Mouse (Mus musculus) adrenal gland, postnatal 36 days (tissue): ENCODE results near the gene Kank3. TPM values are rescaled to one million over a fixed set of nuclear protein-coding genes. Genes with fewer than 3 reads are reported as not detected.
A peak's percentile ranks its signal among the peaks of the same experiment; 100 is the strongest.
"Not testable (repeated sequence)": the region's sequence is repeated elsewhere in the genome, so short reads cannot be mapped to it uniquely, and the experiment has no call there.

ENCODE experiments used
- DNase-seq, 2 experiments: peaks; one replicate each; pipeline ENCODE4 v3.0.0; 2021; ENCODE audit warnings: mixed read lengths in 1 of 2
- total RNA-seq, 2 experiments: library from RNA; stranded (reverse); gene quantifications; 2 replicates each; pipeline ENCODE4 v1.2.3; 2021

Kank3 gene
- total RNA-seq, 2 experiments from 2014 or later, result 72.2 to 90.5 TPM

DNA sequence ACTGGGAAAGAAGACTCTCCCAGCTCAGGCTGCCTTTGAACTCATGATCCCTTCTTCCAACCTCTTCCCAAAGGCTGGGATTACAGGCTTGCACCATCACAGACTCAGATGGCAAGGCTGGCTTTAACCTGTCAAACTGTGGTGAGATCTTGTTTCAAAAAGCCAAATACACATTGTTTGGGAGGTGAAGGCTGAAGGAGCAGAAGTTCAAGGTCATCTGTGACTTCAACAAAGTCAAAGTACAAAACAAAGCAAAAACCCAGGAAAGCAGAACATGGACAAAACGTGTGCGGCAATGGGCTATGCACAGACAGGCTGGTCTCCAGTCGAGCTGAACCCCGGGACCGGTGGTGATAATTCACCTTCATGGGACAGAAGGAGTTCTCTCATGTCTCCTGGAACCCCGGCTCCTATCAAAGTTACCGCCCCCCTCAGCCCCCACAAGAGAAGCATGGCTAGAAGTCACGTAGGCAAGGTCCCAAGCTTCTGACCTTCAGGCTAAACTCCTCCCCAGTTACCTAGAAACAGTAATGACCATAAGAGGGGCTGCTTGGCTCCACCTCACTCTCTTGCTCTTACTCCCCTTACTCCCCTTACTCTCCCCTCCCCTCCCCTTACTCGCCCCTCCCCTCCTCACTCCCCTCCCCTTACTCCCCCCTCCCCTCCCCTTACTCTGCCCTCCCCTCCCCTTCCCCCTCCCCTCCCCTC, 3.0 kb upstream of the Kank3 start:
- DNase-seq, result no peak

DNA sequence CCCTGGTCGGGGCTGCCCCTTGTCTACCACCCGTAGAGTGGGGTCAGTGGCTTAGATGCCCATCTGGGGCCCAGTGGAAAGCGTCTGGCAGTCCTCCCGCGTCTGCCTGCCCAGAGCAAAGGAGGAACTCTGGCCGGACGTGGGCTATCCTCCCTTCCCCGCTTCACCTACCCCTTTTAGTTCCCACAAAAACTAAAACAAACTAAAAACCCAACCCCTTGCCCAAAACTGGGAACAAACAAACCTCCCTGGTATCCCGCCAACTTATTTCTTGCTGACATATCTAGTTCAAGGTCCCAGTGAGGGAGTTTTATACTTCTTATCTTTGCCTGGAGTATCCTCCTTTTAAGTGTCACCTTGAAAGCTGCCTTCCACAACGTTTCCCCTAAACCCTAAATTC, 2.1 kb upstream of the Kank3 start:
- peak; percentile 35 to 62 for DNase-seq

DNA sequence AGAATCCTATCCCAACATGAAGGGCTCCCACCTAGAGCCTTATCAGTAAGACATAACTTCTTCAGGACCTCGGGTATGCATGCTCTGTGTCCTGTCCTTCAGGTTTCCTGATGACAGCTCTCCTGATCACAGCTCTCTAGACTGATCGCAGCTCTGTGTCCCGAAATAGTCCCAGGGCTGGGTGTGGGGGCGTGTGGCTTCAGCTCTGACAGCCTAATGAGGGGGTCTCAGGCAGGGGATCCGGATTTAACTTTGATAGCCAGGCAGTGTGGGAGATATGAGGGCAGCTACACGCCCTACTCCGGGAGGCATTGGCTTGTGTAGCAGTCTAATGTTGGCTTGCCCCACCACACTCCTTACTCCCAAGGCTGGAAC, 810 bp downstream of the Kank3 start:
- peak in 1 of 2 experiments; percentile 40 for DNase-seq

DNA sequence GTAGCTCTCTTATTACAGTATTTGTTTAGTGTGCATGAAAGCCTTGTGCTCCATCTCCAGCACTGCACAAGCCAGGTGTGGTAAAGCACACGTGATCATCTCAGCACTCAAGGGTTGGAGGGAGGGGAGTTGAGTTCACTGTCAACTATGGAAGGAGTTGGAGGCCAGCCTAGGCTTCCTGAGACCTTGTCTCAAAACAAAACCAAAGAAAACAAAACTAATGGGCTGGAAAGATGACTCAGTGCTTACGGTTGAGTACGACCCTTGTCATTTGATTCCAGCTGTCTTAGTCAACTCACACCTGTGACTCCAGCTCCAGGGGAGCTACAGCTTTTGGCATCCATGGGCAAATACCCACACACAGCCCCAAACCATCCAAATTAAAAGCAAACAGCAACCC, 2.2 kb downstream of the Kank3 start:
- DNase-seq, result no peak

DNA sequence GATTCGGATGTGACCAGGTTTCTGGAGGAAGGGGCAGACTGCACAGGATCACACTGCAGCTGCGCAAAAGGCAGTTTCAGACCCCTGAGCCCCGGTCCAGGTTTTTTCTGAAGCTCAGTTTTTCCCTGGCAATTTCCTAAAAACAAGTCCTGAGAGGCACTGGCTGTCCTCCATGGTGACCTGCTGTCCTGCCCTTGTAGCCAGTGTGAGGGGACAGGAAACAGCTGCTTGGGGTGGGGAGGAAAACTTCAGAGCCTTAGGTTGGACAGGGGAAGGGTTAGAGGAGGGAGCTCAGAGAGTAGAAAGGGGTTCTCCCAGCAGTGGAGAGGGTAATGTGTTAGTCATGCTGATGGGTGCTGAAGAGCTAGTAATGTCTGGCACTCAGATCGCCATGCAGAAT, 2.7 kb downstream of the Kank3 start:
- DNase-seq, result peak; percentile 52 to 60

DNA sequence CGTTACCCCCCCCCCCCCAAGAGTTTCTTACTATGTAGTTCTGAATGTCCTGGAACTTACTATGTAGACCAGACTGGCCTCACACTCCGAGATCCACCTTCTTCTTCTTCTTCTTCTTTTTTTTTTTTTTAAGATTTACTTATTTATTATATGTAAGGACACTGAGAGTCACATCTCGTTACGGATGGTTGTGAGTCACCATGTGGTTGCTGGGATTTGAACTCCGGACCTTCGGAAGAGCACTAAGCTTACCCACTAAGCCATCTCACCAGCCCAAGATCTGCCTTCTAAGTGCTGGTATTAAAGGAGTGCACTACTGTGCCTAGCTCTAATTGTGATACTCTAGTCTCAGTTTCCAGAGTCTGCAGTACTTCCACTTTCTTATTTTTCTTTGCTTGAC, 5.1 kb downstream of the Kank3 start:
- DNase-seq, result no peak

DNA sequence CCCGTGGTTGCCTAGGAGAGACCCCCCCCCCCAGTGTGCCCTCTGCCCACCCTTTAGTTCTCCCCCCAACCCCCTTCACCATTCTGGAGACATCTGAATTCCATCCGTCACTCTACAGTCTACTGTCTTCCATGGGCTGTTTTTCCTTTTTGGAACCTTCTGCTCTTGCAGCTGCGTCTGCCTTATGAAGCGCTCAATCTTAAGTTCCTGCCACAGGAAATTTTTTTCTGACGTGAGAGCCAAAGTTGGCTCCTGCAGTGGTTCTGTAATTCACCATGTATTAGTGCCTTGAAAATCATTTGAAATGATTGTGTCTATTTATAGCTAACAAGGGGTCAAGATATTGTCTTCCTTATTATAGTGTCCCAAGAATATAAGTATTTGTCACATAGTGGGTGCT, 6.3 kb downstream of the Kank3 start:
- DNase-seq, result no peak

DNA sequence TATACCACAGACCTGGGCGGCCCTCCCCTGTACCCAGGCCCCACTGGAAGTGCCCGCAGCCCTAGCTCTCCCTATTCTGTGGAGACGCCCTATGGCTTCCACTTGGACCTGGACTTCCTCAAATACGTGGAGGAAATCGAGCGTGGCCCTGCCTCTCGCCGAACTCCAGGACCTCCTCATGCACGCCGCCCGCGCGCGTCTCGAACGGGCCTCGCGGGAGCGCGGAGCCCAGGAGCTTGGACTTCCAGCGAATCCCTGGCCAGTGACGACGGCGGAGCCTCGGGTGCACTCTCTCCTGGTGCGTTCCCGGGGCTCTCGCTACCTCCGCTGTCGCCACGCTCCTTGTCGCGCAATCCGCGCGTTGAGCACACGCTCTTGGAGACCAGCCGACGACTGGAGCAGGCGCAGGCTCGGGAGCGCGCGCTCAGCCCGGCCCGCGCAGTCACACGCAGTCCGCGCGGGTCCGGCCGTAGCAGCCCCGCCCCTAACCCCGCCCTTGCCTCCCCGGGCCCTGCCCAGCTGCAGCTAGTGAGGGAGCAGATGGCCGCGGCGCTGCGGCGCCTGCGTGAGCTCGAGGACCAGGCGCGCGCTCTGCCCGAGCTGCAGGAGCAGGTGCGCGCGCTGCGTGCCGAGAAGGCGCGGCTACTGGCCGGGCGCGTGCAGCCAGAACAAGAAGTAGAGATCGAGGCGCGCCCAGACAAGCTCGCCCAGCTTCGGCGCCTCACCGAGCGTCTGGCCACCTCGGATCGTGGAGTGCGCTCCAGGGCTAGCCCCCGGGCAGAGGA, 7.1 kb downstream of the Kank3 start:
- peak; percentile 92 to 95 for DNase-seq

DNA sequence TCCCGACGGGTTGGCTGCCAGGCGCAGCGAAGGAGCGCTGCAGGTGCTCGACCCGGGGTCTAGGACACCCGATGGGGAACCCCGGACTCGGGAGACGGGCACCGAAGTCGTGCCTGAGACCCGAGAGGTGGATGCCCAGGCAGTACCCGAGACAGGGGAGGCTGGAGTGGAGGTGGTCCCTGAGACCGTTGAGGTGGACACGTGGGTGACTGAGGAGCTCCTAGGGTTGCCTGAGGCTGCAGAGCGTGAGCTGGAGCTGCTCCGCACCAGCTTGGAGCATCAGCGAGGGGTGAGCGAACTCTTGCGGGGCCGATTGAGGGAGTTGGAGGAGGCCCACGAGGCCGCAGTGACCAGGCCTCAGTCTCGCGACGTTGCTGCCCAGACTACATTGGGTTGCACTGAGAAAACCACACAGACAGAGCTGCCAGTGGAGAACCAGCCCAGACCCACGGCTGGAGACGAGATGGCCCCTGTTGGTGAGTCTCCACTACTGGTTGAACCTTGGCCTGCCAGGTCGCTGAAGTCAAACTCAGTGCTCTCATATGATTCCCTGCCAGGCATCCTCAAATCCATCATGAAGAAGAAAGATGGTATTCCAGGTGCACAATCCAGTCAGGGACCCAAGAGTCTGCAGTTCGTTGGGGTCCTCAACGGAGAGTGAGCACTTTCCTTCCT, 7.8 kb downstream of the Kank3 start:
- no peak for DNase-seq

DNA sequence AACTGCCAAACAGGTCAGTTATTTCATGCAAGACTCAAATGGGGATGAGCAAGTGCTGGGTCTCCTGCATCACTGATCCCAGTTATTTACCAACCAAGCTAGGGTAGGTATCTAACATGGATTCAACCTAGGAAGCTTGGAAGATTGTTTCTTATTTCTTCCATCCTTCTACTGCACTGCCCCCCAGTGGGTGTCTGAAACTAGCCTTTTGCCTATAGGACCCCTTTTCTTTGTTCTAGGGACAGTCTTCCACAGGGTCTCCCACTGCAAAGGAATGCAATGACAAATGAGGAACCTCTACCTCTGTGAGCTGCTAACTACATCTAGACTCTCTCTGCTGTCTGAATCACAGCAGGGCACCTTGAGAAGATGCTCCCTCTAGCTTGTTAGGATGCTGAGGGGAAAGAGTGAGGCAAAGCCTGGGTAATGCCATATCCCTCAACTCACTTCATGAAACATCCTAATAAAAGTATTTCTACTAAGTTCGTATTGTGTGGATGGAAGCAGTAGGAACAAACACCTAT, 12.2 kb downstream of the Kank3 start:
- DNase-seq, result no peak

DNA sequence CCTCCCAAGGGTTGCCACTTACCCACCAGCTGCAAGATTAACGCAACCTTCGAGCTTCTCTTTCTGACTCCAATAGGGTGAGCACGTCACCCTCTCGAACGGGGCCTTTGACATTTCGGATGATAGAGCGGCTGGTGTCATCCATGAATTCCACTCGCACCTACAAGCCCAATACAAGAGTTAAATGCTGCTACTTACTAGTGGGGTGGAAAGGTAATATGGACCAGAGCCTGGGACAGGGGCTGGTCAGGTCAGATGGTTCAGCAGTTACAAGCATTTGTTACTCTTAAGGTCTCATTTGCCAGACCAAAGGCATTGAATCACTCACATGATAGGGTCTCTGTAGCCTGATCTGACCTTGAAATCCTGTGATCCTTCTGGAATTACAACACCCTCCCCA, 12.9 kb downstream of the Kank3 start:
- DNase-seq, result not testable (repeated sequence)

DNA sequence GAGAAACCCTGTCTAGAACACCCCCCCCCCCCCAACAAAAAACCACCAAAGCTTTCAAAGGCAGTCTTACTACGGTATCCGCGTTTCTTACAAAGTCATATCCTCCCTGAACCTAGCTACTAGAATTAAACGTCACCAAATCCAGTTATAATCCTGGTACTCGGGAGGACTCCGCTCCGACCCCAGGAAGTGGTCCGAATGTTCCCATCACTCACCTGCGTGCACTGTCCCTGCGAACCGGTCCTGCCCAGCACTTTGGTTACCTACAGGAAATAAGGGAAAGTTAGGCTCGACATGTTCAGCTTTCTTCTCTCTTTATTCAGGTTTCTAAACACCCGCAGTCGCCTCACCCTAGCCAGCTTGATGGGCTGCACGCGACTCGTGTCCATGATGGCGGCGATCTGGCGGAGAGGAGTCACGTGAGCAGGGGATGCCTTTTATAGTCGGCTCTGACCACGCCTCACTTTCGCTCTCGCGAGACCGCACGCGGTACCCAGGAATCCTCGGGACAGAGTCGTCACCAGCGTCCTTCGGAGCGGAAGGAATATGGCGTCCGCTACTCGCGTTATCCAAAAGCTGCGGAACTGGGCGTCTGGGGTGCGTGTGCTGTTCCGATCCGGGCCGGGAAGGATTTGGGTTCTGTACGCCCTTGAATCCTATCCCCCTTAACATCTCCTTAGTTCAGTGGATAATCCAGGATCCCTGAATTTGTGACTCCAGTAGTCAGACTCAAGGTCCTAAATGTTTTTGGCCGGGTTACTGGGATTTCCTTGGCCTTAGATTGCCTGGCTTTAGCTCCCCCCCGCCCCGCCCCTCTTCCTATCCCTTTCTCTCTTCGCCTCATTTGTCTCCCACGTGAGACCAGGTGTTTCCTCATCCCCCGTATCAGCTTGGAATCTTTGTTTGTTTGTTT, 14.0 kb downstream of the Kank3 start, which contains the start of the genes Rps28 and Ndufa7:
Gene Rps28 (minus strand): TSS at position 479 of the 913 bp plus-strand sequence.
Gene Ndufa7 (plus strand): TSS at position 489 of the 913 bp plus-strand sequence.
- DNase-seq, result peak; percentile 95 to 98

DNA sequence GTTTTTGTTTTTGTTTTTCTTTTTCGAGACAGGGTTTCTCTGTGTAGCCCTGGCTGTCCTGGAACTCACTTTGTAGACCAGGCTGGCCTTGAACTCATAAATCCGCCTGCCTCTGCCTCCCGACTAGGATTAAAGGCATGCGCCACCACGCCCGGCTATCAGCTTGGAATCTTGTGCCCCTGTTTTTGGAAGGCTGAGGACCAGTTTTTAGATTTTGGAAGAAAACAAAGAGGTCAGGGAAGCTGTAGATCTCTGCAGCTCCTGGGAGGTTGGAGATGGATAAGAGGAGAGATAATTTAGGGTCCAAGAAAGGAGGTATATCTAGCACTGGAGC, 14.6 kb downstream of the Kank3 start:
- not testable (repeated sequence) for DNase-seq

DNA sequence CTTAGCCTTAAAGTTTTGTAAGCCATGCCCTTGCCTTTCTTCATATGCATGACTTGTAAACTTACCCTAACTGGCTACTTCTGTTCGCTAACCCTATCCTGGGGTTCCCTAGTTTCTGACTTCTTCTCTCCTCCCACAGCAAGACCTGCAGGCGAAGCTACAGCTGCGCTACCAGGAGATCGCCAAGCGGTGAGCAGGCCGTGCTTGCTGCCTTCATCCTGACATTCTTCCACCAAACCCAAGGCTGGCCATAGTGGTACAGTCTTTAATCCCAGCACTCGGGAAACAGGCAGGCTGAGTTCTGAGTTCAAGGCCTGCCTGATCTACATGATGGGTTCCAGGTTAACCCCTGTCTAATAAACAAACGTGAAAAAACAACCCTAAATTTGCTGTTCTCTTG, 15.1 kb downstream of the Kank3 start:
- DNase-seq, result no peak

DNA sequence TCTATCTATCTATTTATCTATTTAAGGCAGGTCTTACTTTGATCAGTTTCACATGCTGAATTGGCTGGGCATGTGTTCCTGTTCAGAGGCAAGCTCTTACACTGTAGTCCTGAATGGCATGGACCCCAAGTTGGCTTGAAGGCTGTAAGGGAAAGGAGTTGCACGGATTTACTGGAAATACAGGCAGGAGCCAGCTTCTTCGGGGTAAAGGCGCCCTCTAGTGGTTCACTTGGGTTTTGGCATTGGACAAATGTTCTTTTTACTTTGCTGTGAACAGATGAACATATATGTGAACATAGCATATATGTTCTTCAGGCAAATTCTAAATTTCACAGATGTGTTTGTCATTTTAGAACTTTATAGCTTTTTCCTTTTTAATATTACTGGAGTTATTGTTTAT, 16.5 kb downstream of the Kank3 start:
- peak; percentile 76 to 77 for DNase-seq

DNA sequence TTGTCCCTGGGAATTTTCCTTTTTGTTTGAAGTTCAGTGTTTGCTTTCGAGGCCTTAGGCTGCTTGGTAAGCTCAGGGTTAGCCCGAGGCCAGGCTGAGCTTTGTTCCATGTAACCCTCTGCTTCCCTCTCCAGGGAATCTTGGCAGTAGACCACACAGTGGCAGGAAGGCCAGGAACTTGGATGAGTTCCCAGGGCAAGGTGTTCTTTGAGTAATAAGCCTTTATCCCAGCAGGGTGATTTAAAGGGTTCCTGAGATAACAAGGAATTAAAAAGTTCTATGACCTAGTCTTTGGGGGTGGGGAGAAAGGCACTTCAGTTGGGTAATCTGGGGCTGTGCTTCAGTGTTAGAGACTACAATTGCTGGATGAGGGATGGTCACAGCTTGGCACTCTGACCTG, 18.6 kb downstream of the Kank3 start:
- DNase-seq, result peak; percentile 84 to 85

DNA sequence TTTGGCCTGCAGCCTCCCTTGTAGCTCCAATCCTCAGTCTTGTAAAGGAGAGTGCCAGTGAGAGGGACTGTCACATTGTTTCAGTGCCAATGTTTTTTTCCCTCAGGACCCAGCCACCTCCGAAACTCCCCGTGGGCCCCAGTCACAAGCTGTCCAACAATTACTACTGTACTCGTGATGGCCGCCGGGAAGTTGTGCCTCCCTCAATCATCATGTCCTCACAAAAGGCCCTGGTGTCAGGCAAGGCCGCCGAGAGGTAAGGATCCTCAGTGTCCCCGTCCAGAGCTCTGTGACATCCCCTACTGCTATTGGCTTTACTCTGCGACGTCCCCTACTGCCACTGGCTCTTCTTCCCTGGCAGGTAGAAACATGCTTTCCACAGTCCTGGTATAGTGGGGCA, 19.2 kb downstream of the Kank3 start:
- no peak for DNase-seq

DNA sequence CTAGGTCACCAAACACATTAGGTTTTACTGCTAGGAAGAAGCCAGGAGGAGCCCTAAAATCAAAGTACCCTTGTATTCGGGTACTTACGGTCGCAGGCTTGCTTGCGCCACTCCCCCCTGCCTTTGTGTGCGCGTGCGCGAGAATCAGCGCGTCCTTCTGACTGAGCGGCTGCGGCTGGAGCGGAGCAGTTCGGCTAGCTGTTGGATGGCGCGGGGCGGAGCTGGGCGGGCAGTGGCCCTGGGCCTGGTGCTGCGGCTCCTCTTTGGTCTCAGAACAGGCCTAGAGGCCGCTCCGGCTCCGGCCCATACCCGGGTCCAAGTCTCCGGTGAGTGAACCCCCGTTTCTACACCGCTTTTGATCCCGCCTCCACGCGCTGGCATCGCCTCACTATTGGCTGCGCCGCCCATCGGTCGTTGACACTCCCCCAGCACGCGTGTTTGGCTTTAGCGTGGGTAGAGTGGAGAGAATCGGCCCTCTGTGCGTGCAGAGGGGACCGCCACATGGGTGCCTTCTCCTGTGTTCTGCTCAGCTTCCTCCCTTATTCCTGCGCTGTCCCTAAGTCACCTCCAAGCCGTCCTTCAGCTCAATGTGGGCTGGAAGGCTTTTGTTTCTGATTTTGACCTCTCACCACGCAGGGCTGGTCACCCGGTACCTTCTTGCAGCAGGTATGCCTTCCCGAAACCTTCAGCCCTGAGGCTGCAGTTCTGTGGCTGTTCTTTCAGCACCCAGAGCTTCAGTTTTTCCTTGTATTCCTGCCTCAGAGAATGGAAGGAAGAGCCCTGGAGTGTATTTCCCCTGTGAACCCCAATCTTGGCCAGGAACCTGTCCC, 32.9 kb downstream of the Kank3 start, which contains the start of gene Cd320:
Gene Cd320 (plus strand): TSS at position 126 of the 830 bp plus-strand sequence.
- peak; percentile 94 to 95 for DNase-seq

DNA sequence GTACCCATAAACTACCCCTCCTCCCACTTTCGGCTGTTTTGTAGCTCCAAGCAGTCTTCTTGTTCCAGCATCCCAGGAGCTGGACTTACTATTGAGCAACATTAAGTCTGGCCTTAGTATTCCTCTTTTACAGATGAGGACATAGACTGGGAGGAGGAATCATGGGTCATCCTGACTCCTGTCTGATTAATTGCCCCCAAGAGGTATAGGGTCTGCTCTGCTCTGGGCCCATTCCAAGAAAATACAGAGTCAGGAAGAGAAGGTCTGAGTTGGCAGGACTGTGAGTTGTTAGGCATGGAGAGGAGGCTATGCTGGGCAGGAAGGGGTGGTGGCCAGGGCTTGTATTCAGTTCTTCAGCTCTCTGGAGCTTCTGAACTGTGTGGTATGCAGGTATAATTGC, 33.9 kb downstream of the Kank3 start:
- DNase-seq, result no peak

DNA sequence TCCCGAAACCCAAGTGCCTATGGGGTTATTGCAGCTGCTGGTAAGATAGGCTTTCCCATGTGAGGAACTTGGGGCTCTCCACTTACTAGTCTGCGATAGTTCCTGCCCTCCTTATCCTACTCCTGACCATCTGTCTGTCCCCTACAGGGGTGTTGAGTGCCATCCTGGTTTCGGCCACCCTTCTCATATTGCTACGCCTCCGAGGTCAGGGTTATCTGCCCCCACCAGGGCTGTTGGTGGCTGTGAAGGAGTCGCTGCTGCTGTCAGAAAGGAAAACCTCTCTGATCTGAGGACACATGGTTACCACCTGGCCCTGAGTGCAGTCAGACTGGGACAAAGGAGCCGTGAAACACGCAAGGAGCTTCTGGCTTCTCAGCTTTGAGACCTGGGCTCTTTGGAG, 37.8 kb downstream of the Kank3 start:
- no peak for DNase-seq

DNA sequence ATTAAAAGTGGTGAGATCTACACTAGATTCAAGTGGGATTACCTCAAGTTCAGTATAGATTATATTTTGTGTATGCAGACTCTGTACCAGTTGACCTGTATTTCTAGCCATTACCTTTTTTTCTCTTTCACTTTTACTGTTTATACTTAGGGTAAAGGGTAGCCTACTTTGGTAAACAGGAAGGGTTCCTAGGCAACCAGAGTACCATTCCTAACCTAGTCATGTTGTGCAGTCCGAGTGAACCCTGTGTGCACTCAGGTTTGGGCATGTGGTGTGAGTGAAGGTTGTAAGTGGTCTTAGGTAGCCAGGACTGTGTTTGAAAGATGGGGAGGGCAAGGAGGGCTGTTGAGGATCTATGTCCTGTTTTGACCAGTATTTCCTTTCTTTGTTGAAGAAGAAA, 41.0 kb downstream of the Kank3 start:
- DNase-seq, result no peak
